Mouse (Mus musculus) hindbrain, embryonic 16.5 days (tissue): ENCODE results near the gene Fezf1. TPM values are rescaled to one million over a fixed set of nuclear protein-coding genes. Genes with fewer than 3 reads are reported as not detected.

ENCODE experiments used
- ATAC-seq: fragments of 200-750 bp; cut with Nextera tagmentation; 2 replicates; pipeline ENCODE4 v1.8.0; 2017; ENCODE audit warnings: moderate TSS enrichment, moderate library complexity
- H3K27ac ChIP-seq: fragments of 300-500 bp; sonication (generic); 2 replicates; pipeline ENCODE4 v1.5.1; 2014; ENCODE audit warnings: low read depth, mild to moderate bottlenecking, control low read depth, low read length, moderate library complexity
- H3K27me3 ChIP-seq: fragments of 300-500 bp; sonication (generic); replicated peaks from 2 replicates; pipeline ENCODE4 v1.6.1; 2014; ENCODE audit warnings: low read length; ENCODE audit not compliant: control insufficient read depth, insufficient read depth
- H3K36me3 ChIP-seq: fragments of 300-500 bp; sonication (generic); 2 replicates; pipeline ENCODE4 v1.6.1; 2014; ENCODE audit warnings: mild to moderate bottlenecking, low read length, moderate library complexity, mixed read lengths; ENCODE audit not compliant: control insufficient read depth, insufficient read depth
- H3K4me1 ChIP-seq: fragments of 300-500 bp; sonication (generic); 2 replicates; pipeline ENCODE4 v1.6.1; 2014; ENCODE audit warnings: low read depth, low read length; ENCODE audit not compliant: control insufficient read depth, insufficient read depth
- H3K4me2 ChIP-seq: fragments of 300-500 bp; sonication (generic); 2 replicates; pipeline ENCODE4 v1.6.1; 2014; ENCODE audit warnings: mild to moderate bottlenecking, low read length, control low read depth, moderate library complexity
- H3K4me3 ChIP-seq: fragments of 300-500 bp; sonication (generic); 2 replicates; pipeline ENCODE4 v1.5.1; 2014; ENCODE audit warnings: mild to moderate bottlenecking, low read length, control low read depth, moderate library complexity
- H3K9ac ChIP-seq: fragments of 300-500 bp; sonication (generic); 2 replicates; pipeline ENCODE4 v1.6.1; 2014; ENCODE audit warnings: low read depth, mild to moderate bottlenecking, control low read depth, low read length, moderate library complexity
- H3K9me3 ChIP-seq: fragments of 300-500 bp; sonication (generic); 2 replicates; pipeline ENCODE4 v1.6.1; 2014; ENCODE audit warnings: mild to moderate bottlenecking, low read length, moderate library complexity; ENCODE audit not compliant: control insufficient read depth
- WGBS: fragments of 180-500 bp; shearing (Covaris S2); extraction: QIAGEN DNeasy Blood & Tissue Kit; methylation state at CpG from one replicate; pipeline ENCODE4 v1.1.7; 2014; 5-methylcytosine and 5-hydroxymethylcytosine counted together
- polyA plus RNA-seq: library from polyadenylated mRNA; unstranded; fragments of >200 nt; fragmentation: Nextera tagmentation; extraction: Ambion mirVana; gene quantifications from 2 replicates; pipeline ENCODE4 v1.2.1, GENCODE M21; 2015

Gene Fezf1
- polyA plus RNA-seq, 1 experiment from 2014 or later = not detected

DNA sequence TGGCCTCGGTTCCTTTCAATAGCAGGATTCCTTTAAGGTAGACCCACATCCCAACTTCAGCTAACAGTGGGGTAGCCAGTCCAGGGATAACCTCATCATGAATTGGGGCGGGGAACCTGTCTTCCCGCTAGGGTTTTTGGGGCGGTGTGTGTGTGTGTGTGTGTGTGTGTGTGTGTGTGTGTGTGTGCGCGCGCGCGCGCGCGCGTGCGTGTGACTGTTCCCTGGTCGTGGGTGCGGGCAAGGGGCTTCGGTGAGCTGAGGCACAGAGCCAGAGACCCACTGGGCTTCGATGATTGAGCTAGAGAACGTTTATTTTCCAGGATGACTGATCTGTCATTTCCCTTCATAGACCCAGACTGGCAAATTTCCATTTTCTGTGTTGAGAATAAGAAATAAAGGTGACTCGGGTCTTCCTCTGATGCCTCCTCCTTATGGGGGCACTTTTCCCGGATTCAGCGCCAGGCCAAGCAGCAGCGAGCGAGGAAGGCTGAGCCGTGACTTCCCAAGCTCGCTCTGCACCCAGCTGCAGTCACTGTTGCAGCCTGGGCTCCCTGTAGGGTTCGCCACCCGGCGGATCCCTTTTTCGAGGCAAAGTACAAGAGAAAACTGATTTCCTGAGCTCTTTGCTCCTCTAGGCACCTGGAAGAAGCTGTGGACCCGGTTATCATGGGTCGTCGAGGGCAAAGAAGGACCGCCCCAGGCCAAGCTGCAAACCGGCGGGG, 12.0 kb upstream of the Fezf1 start:
- no peak overlapping the region for H3K27ac ChIP-seq
- 2% methylated on average over 28 of the region's 36 CpGs for WGBS
- H3K27me3 ChIP-seq = peaks cover 58% of the 10 kb centered on the region
- H3K9me3 ChIP-seq = no peaks in the 10 kb centered on the region
- H3K4me1 ChIP-seq = peaks cover 6% of the 10 kb centered on the region
- H3K9ac ChIP-seq = no peak overlapping the region
- peak overlapping the region; percentile 18; the same call in 1 of the 2 replicates for H3K4me2 ChIP-seq
- H3K4me3 ChIP-seq = no peak overlapping the region
- no peak for ATAC-seq
- H3K36me3 ChIP-seq = no peaks in the 10 kb centered on the region

- H3K36me3 ChIP-seq = no peaks in the 10 kb centered on the region
- no peak overlapping the region for H3K4me2 ChIP-seq
- H3K4me3 ChIP-seq = no peak overlapping the region
- no peak overlapping the region for H3K9ac ChIP-seq
- ATAC-seq = no peak
- peaks cover 62% of the 10 kb centered on the region for H3K27me3 ChIP-seq
- no peaks in the 10 kb centered on the region for H3K9me3 ChIP-seq
- WGBS = 19% methylated on average over 3 of the region's 3 CpGs
- H3K27ac ChIP-seq = no peak overlapping the region
- H3K4me1 ChIP-seq = peaks cover 6% of the 10 kb centered on the region
Measured at GRCm38 (mm10) chr6:23257981-23258380, 9.8 kb upstream of the Fezf1 start.

DNA sequence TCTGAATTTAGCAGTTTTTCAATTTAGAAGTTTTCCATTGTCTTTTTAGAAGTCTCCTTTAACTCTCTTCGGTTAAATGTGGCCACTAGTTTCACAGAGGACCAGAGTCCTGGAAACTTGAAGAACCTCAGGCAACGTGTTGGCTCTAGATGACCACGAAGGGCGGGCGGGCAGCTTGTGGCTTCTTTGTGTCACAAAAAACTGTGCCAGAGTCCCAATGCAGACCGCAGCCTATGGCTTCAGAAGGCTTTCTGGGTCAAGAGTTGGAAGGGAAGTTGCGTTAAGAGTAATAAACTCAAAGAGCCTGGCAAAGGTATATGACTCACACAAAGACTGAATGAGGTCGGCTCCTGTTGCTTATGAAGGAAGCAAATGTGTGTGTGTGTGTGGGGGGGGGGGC, 7.0 kb upstream of the Fezf1 start:
- Histone ChIP-seq H3K4me2 (no peak overlapping the region), H3K9ac (no peak overlapping the region), H3K4me3 (no peak overlapping the region), H3K9me3 (no peaks in the 10 kb centered on the region), H3K4me1 (peaks cover 2% of the 10 kb centered on the region; the same call in 1 of the 2 replicates), H3K27me3 (peaks cover 55% of the 10 kb centered on the region), H3K27ac (no peak overlapping the region), H3K36me3 (no peaks in the 10 kb centered on the region)
- WGBS = 3% methylated on average over 8 of the region's 8 CpGs
- no peak for ATAC-seq

DNA sequence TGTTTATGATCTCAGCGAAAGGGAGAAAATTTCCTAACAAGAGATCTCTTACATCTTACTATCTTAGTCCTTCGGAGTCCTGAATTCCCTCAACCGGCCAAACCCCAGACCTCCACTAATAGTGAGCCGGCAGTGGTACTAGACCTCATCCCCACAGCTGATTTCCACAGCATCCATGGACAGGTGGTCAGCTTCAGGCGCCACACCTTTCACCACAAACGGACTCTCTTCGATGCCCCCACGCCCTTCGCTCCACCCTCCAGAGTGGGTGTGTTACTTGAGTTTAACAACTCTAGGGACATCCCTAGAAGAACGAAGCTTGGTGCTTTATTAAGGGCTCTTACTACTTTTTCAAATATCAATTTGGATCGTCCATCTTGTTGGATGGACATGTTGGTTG, 6.5 kb upstream of the Fezf1 start:
- no peak for ATAC-seq
- Histone ChIP-seq H3K4me2 (no peak overlapping the region), H3K27me3 (peaks cover 59% of the 10 kb centered on the region), H3K9ac (no peak overlapping the region), H3K27ac (no peak overlapping the region), H3K4me1 (no peaks in the 10 kb centered on the region; the same call in 1 of the 2 replicates), H3K4me3 (no peak overlapping the region), H3K9me3 (no peaks in the 10 kb centered on the region), H3K36me3 (no peaks in the 10 kb centered on the region)
- 7% methylated on average over 11 of the region's 11 CpGs for WGBS

- no peaks in the 10 kb centered on the region for H3K36me3 ChIP-seq
- no peak overlapping the region for H3K9ac ChIP-seq
- no peak overlapping the region for H3K4me3 ChIP-seq
- WGBS = under 1% methylated on average over 43 of the region's 43 CpGs
- peak; percentile 62; the same call in 1 of the 2 replicates for ATAC-seq
- H3K4me2 ChIP-seq = no peak overlapping the region
- peaks cover 59% of the 10 kb centered on the region for H3K27me3 ChIP-seq
- H3K9me3 ChIP-seq = no peaks in the 10 kb centered on the region
- no peak overlapping the region for H3K27ac ChIP-seq
- H3K4me1 ChIP-seq = peaks cover 7% of the 10 kb centered on the region
Measured at GRCm38 (mm10) chr6:23253353-23254311, 5.5 kb upstream of the Fezf1 start.

- Histone ChIP-seq H3K4me3 (no peak overlapping the region), H3K4me1 (peaks cover 7% of the 10 kb centered on the region), H3K9me3 (no peaks in the 10 kb centered on the region), H3K27ac (no peak overlapping the region), H3K27me3 (peaks cover 56% of the 10 kb centered on the region), H3K9ac (no peak overlapping the region), H3K36me3 (no peaks in the 10 kb centered on the region), H3K4me2 (no peak overlapping the region)
- 2% methylated on average over 20 of the region's 20 CpGs for WGBS
- no peak for ATAC-seq
Measured at GRCm38 (mm10) chr6:23252196-23253135, 4.3 kb upstream of the Fezf1 start.

- H3K9me3 ChIP-seq = no peaks in the 10 kb centered on the region
- 3% methylated on average over 3 of the region's 3 CpGs for WGBS
- H3K4me3 ChIP-seq = no peak overlapping the region
- no peak overlapping the region for H3K9ac ChIP-seq
- H3K4me2 ChIP-seq = no peak overlapping the region
- peaks cover 55% of the 10 kb centered on the region for H3K27me3 ChIP-seq
- H3K36me3 ChIP-seq = no peaks in the 10 kb centered on the region
- H3K27ac ChIP-seq = no peak overlapping the region
- ATAC-seq = no peak
- peaks cover 7% of the 10 kb centered on the region for H3K4me1 ChIP-seq
Measured at GRCm38 (mm10) chr6:23251431-23251830, 3.3 kb upstream of the Fezf1 start.

DNA sequence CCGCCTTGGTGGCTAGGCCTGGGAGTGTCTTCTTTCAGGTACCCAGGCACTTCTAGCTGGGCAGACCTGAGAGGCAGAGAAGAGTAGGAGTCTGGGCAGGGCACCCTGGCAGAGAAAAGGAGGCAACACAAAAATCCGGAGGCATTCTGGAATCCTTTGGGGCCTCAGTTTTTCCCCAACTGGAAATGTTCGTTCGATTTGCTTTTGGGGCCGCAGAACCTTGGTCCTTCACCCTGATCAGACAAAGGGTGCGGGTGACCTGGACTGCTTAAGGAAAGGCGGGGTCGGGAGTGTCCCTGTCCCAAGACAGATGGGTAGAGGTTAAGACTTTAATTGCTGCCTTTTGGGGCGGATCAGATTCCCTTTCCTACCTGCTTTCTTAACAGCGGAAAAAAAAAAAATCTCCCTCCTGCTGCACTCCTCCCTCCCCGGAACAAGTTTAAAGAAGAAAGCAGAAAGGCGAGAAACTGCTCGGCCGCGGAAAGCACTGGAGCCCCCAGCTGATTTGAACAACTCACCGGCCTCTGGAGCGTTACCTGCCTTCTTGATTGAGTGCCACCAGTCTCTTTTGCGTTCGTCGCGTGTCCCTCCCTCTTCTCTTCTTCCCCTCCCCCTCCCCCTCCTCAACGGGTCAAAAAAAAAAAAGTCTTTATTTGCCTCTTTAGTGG, 2.3 kb upstream of the Fezf1 start:
- no peak overlapping the region for H3K27ac ChIP-seq
- 2% methylated on average over 22 of the region's 22 CpGs for WGBS
- H3K4me3 ChIP-seq = no peak overlapping the region

More for the DNA sequence above, 2.3 kb upstream of the Fezf1 start:
- Histone ChIP-seq H3K4me1 (peaks cover 7% of the 10 kb centered on the region), H3K9ac (no peak overlapping the region), H3K36me3 (no peaks in the 10 kb centered on the region), H3K9me3 (no peaks in the 10 kb centered on the region), H3K4me2 (no peak overlapping the region), H3K27me3 (peaks cover 56% of the 10 kb centered on the region)
- no peak for ATAC-seq
